Mouse (Mus musculus): ENCODE results near the gene Nudt7. TPM values are rescaled to one million over a fixed set of nuclear protein-coding genes. Genes with fewer than 3 reads are reported as not detected.
A peak's percentile ranks its signal among the peaks of the same experiment; 100 is the strongest.

Nudt7 gene
- polyA plus RNA-seq, 1 experiment from 2014 or later = 7.5 TPM

- Histone ChIP-seq H3K27ac (replicated peaks) (no peak overlapping the region), H3K36me3 (no peaks in the 10 kb centered on the region), H3K9ac (no peak overlapping the region), H3K4me1 (replicated peaks) (no peaks in the 10 kb centered on the region), H3K27me3 (no peaks in the 10 kb centered on the region), H3K4me2 (no peak overlapping the region), H3K9me3 (no peaks in the 10 kb centered on the region), H3K4me3 (no peak overlapping the region)
- no peak for ATAC-seq (ENCODE audit: low FRiP score, low read depth)
- 64% methylated on average over 1 of the region's 1 CpGs for WGBS
Measured at GRCm38 (mm10) chr8:114121781-114122180, 11.6 kb upstream of the Nudt7 start.

GRCm38 (mm10) chr8:114123611-114124010 is 9.7 kb upstream of the Nudt7 start:
- Histone ChIP-seq H3K4me3 (no peak overlapping the region), H3K36me3 (no peaks in the 10 kb centered on the region), H3K27me3 (no peaks in the 10 kb centered on the region), H3K9me3 (no peaks in the 10 kb centered on the region), H3K4me1 (replicated peaks) (no peaks in the 10 kb centered on the region), H3K9ac (no peak overlapping the region), H3K4me2 (no peak overlapping the region), H3K27ac (replicated peaks) (no peak overlapping the region)
- 75% methylated on average over 3 of the region's 3 CpGs for WGBS
- no peak for ATAC-seq (ENCODE audit: low FRiP score, low read depth)

DNA sequence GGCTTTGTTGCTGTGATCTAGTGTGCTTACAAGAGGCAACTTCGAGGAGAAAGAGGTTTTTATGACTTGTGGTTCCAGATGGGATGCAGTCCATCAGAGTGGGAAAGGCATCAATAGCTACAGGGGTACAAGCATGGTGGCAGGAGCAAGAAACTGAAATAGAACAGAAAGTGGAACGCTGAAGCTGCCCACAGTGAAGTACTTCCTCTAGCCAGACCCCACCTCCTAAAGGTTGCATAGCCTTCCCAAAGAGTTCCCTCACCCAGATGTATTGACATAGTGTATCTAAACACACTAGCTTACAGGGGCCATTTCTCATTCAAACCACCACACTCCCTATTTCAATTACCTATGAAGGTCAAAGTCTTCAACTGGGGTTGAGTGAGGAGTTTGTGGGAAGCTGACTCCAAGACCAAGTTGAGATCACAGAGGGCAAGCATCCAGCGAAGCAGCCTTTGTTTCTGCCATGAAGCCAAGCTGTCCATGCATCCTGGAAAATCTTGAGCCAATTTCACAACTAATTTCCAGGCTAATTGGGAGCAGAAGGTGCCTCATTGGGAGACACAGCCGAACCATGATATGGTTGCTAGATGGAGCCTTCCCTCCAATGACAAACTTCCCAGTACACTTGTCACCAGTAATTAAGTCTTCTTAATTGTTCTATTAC is 9.1 kb upstream of the Nudt7 start:
- H3K36me3 ChIP-seq = no peaks in the 10 kb centered on the region
- 79% methylated on average over 4 of the region's 4 CpGs for WGBS
- no peaks in the 10 kb centered on the region for H3K4me1 ChIP-seq (replicated peaks)
- H3K4me2 ChIP-seq = no peak overlapping the region
- no peak overlapping the region for H3K27ac ChIP-seq (replicated peaks)
- H3K4me3 ChIP-seq = no peak overlapping the region
- H3K9me3 ChIP-seq = no peaks in the 10 kb centered on the region
- no peak overlapping the region for H3K9ac ChIP-seq
- H3K27me3 ChIP-seq = no peaks in the 10 kb centered on the region
- no peak for ATAC-seq (ENCODE audit: low FRiP score, low read depth)

- no peaks in the 10 kb centered on the region for H3K27me3 ChIP-seq
- WGBS = 86% methylated on average over 7 of the region's 7 CpGs
- no peaks in the 10 kb centered on the region for H3K36me3 ChIP-seq
- H3K27ac ChIP-seq (replicated peaks) = no peak overlapping the region
- no peak for ATAC-seq (ENCODE audit: low FRiP score, low read depth)
- no peak overlapping the region for H3K9ac ChIP-seq
- H3K9me3 ChIP-seq = no peaks in the 10 kb centered on the region
- no peak overlapping the region for H3K4me3 ChIP-seq
- H3K4me1 ChIP-seq (replicated peaks) = peaks cover 10% of the 10 kb centered on the region
- H3K4me2 ChIP-seq = no peak overlapping the region
Measured at GRCm38 (mm10) chr8:114130838-114131237, 2.5 kb upstream of the Nudt7 start.

DNA sequence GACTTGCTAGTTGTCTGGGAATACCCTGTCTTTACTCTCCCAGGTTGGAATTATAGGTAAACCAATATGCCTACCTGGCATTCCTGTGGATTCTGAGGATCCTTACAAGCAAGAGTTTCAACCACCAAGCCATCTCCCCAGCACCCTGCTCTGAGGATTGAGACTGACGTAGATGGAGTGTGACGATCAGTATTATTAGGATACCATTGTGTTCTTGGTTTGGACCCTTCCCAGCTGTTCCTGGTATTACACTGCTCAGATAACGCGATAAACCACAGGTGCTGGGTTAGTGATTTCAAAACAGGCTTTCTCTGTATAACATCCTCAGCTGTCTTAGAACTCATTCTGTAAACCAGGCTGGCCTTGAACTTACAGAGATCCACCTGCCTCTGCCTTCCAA is 1.9 kb upstream of the Nudt7 start:
- ATAC-seq (ENCODE audit: low FRiP score, low read depth) = no peak
- 95% methylated on average over 4 of the region's 4 CpGs for WGBS

DNA sequence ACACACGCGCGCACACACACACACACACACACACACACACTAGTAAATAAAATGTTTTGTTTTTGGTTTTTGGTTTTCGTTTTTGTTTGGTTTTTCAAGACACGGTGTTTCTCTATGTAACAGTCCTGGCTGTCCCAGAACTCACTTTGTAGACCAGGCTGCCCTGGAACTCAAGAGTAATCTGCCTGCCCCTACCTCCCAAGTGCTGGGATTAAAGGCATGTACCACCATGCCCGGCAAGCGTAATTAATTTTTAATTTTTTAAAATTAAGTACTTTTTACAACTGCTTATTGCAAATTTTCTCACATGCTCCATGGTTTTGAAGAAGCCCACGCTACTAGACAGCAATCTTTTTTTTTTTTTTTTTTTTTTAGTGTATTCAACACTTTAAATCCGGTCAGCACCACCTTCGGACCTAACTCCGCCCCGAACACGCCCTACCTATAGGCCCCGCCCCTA is 277 bp upstream of the Nudt7 start:
- H3K27me3 ChIP-seq = no peaks in the 10 kb centered on the region
- H3K36me3 ChIP-seq = no peaks in the 10 kb centered on the region
- H3K27ac ChIP-seq (replicated peaks) = no peak overlapping the region
- H3K9me3 ChIP-seq = no peaks in the 10 kb centered on the region
- H3K4me3 ChIP-seq = peak overlapping the region; percentile 43
- H3K4me1 ChIP-seq (replicated peaks) = peaks cover 10% of the 10 kb centered on the region
- H3K4me2 ChIP-seq = peak overlapping the region; percentile 78
- H3K9ac ChIP-seq = no peak overlapping the region
- 0 out of 2 replicates have a peak, but pooled peaks have one; percentile 4 for ATAC-seq (ENCODE audit: low FRiP score, low read depth)
- WGBS = 31% methylated on average over 14 of the region's 14 CpGs

More for the DNA sequence above, 1.9 kb upstream of the Nudt7 start:
- no peak overlapping the region for H3K27ac ChIP-seq (replicated peaks)
- H3K4me2 ChIP-seq = no peak overlapping the region
- no peak overlapping the region for H3K4me3 ChIP-seq
- no peaks in the 10 kb centered on the region for H3K36me3 ChIP-seq
- H3K27me3 ChIP-seq = no peaks in the 10 kb centered on the region
- H3K9ac ChIP-seq = no peak overlapping the region
- H3K9me3 ChIP-seq = no peaks in the 10 kb centered on the region
- peaks cover 10% of the 10 kb centered on the region for H3K4me1 ChIP-seq (replicated peaks)

DNA sequence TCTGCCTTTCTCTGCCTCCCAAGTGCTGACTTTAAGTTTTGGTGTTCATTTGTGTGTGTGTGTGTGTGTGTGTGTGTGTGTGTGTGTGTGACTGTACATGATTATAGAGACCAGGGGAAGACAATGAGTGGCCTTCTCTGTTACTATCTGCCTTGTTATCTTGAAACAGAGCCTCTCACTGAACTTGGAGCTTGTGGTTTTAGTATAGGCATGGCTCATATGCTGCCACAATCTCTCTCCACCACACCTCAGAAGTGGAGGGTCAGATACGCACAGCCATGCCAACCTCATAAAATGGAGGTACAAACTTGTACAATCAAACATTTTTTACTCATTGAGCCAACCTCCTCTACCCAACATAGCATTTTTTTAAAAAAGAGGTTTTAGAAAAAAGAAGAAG is 3.4 kb downstream of the Nudt7 start:
- Histone ChIP-seq H3K9me3 (no peaks in the 10 kb centered on the region), H3K27ac (replicated peaks) (no peak overlapping the region), H3K4me1 (replicated peaks) (peaks cover 10% of the 10 kb centered on the region), H3K27me3 (no peaks in the 10 kb centered on the region), H3K36me3 (no peaks in the 10 kb centered on the region), H3K9ac (no peak overlapping the region), H3K4me3 (no peak overlapping the region), H3K4me2 (no peak overlapping the region)
- 100% methylated on average over 1 of the region's 1 CpGs for WGBS
- no peak for ATAC-seq (ENCODE audit: low FRiP score, low read depth)

GRCm38 (mm10) chr8:114137181-114137580 is 3.8 kb downstream of the Nudt7 start:
- H3K9ac ChIP-seq = no peak overlapping the region
- H3K27me3 ChIP-seq = no peaks in the 10 kb centered on the region
- no peak for ATAC-seq (ENCODE audit: low FRiP score, low read depth)
- H3K27ac ChIP-seq (replicated peaks) = no peak overlapping the region
- 84% methylated on average over 5 of the region's 5 CpGs for whole genome bisulfite sequencing
- no peak overlapping the region for H3K4me2 ChIP-seq
- no peak overlapping the region for H3K4me3 ChIP-seq
- H3K9me3 ChIP-seq = no peaks in the 10 kb centered on the region
- peaks cover 10% of the 10 kb centered on the region for H3K4me1 ChIP-seq (replicated peaks)
- no peaks in the 10 kb centered on the region for H3K36me3 ChIP-seq

DNA sequence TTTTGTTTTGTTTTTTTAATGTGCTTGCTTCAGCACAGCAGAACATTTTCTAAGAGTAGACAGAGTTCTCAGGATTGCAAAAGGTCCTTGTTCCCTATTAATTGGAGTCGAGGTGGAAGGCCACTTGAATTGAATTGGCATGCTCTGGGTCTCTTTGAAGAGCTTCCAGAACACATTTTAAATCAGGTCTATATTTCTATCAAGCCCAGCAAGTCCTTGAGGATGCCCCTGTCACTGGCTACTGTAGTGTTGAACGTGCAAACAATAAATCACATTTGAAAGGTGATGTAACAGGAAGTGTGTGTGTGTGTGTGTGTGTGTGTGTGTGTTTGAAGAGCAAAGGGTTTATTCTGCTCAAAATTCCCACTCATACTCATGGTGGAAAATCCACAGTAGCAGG is 7.1 kb downstream of the Nudt7 start:
- Histone ChIP-seq H3K4me1 (replicated peaks) (no peaks in the 10 kb centered on the region), H3K27ac (replicated peaks) (no peak overlapping the region), H3K9ac (no peak overlapping the region), H3K4me3 (no peak overlapping the region), H3K36me3 (no peaks in the 10 kb centered on the region), H3K9me3 (no peaks in the 10 kb centered on the region), H3K4me2 (no peak overlapping the region), H3K27me3 (no peaks in the 10 kb centered on the region)
- no peak for ATAC-seq (ENCODE audit: low FRiP score, low read depth)
- WGBS = 77% methylated on average over 2 of the region's 2 CpGs

DNA sequence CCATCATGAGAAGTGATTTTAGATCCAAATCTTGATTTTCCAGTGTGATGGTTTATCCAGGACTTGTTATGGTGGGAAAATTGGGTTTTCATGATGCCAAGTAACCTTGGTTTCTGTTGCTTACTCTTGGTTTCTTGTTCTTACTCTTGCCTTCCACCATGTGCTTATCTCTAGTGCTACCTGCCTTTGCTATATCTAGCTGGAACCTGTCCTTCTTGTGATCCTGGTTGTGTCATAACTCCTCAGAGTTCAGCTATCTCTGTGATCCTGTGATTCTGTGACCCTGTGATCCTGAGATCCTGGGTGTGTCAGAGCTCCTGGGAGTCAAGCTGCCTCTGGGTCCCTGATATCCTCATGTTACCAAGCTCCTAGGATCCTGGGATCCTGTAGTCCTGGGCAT is 8.8 kb downstream of the Nudt7 start:
- no peak overlapping the region for H3K4me3 ChIP-seq
- H3K4me1 ChIP-seq (replicated peaks) = no peaks in the 10 kb centered on the region
- no peak overlapping the region for H3K9ac ChIP-seq
- H3K36me3 ChIP-seq = no peaks in the 10 kb centered on the region
- no peaks in the 10 kb centered on the region for H3K9me3 ChIP-seq
- no peak overlapping the region for H3K27ac ChIP-seq (replicated peaks)
- H3K4me2 ChIP-seq = no peak overlapping the region
- no peak for ATAC-seq (ENCODE audit: low FRiP score, low read depth)
- H3K27me3 ChIP-seq = no peaks in the 10 kb centered on the region

DNA sequence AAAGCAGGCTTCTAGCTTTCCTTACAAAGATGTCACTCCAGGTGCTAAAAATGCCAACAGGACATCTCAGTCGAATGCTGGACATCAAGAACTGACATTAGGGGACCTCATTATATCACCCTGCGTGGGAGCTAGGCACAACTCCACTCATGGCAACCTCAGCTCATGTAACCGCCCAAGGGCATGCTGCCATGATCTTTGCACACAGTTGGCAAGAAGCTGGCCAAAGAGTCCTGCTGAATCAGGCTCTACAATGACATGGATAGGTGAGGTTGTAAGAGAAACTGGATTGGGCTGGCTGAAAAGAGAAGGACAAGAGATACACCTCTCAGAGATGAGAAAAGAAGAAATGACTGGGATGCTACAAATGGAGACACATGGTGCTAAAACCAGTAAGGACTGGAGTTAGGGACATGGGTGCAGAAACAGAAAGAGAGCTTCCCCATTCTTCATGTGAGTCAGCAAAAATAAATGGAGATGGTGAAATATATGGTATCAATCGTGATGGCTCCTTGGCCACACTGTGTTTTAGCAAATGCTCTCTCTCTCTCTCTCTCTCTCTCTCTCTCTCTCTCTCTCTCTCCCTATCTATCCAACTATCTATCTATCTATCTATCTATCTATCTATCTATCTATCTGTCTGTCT is 10.4 kb downstream of the Nudt7 start:
- 82% methylated on average over 4 of the region's 4 CpGs for WGBS
- no peaks in the 10 kb centered on the region for H3K27me3 ChIP-seq
- H3K36me3 ChIP-seq = 0 out of 2 replicates have a peak, but pooled peaks cover 3% of the 10 kb centered on the region
- H3K4me3 ChIP-seq = no peak overlapping the region
- H3K4me2 ChIP-seq = no peak overlapping the region
- no peak overlapping the region for H3K9ac ChIP-seq
- H3K9me3 ChIP-seq = no peaks in the 10 kb centered on the region; the same call in 1 of the 2 replicates
- no peaks in the 10 kb centered on the region for H3K4me1 ChIP-seq (replicated peaks)
- no peak for ATAC-seq (ENCODE audit: low FRiP score, low read depth)
- no peak overlapping the region for H3K27ac ChIP-seq (replicated peaks)

GRCm38 (mm10) chr8:114153311-114154045 is 20.1 kb downstream of the Nudt7 start:
- Histone ChIP-seq H3K9me3 (no peaks in the 10 kb centered on the region), H3K4me3 (no peak overlapping the region), H3K4me1 (replicated peaks) (no peaks in the 10 kb centered on the region), H3K27ac (replicated peaks) (no peak overlapping the region), H3K4me2 (no peak overlapping the region), H3K36me3 (no peaks in the 10 kb centered on the region), H3K27me3 (no peaks in the 10 kb centered on the region), H3K9ac (no peak overlapping the region)
- ATAC-seq (ENCODE audit: low FRiP score, low read depth) = no peak
- WGBS = 62% methylated on average over 6 of the region's 6 CpGs
